Mouse (Mus musculus): ENCODE measurements around the gene Tmem120b.

DNA sequence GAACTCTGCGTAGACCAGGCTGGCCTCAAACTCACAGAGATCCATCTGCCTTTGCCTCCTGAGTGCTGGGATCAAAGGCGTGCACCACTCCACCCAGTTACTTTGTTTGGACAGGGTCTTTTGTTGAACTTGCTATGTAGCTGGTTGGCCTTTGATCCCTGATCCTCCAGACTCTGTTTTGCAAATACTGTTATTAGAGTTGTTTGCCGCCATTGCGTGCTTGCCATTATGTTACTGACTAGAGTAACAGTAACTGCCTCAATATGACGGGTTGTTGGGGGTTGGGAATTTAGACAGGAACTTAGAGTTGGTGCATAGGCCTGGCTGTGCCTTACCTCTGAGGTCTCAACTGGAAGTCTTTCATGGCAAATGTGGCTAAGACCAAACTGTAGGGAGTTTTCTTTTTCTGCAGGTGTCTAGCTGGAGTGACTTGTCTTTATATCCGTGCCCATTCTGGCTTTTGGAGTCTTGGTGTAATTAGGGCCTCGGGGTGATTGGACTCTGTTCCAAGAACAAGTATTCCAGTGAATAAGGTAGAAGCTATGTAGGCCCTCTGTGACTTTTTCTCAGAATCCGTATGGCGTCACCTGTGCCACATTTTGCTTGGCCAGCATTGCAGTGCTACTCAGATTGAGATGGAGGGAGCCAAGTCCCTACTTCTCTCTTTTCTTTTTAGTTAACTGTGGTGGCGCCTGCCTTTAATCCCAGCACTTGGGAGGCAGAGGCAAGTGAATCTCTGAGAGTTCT, 22.5 kb downstream of the Tmem120b start:
- TF ChIP-seq CTCF (IDR thresholded peaks at IDR 0.05; ENCODE audit: borderline replicate concordance, insufficient read depth, low read length) = no peak
- TF ChIP-seq POLR2A (IDR thresholded peaks at IDR 0.05; ENCODE audit: low read depth, low read length) = no peak
